Mouse (Mus musculus): ENCODE results near the gene Olfr944. TPM values are rescaled to one million over a fixed set of nuclear protein-coding genes. Genes with fewer than 3 reads are reported as not detected.

The Olfr944 gene
- not detected in 2 replicates for total RNA-seq (2014; fragmentation: Nextera tagmentation)
- 0.12 TPM in 1 of 2 replicates, not detected in the other for total RNA-seq (2017)
- polyA plus RNA-seq (2012), result not detected in 2 replicates

- H3K4me3 ChIP-seq (ENCODE audit: low read depth, low read length), result no peak within 1 kb of the TSS
- H3K9me3 ChIP-seq (replicated peaks), result no peaks in the 10 kb centered on the region
- no peaks in the 10 kb centered on the region for H3K36me3 ChIP-seq (replicated peaks)
- H3K4me1 ChIP-seq (ENCODE audit: insufficient read depth, low read depth, low read length), result no peaks in the 10 kb centered on the region
- no peaks in the 10 kb centered on the region for H3K27me3 ChIP-seq (ENCODE audit: insufficient read depth, low read length)
- DNase-seq (ENCODE audit: low spot score) (no peak), ATAC-seq (ENCODE audit: extremely low read depth, insufficient number of reproducible peaks, low FRiP score, poor library complexity, severe bottlenecking) (no peak)
- no peak for TF ChIP-seq GATA1 (IDR thresholded peaks at IDR 0.05; ENCODE audit: borderline replicate concordance, low read length)
- no peak for TF ChIP-seq TAL1 (conservative IDR thresholded peaks at IDR 0.05; ENCODE audit: low read depth, low read length)
These were observed at the start of gene Olfr944 for GRCm38 (mm10) chr9:39201620-39202019. Olfr944 (plus strand) TSS chr9:39201920.

- no peak overlapping the region for H3K4me3 ChIP-seq (ENCODE audit: low read depth, low read length)
- no peaks in the 10 kb centered on the region for H3K36me3 ChIP-seq (replicated peaks)
- no peaks in the 10 kb centered on the region for H3K27me3 ChIP-seq (ENCODE audit: insufficient read depth, low read length)
- H3K4me1 ChIP-seq (ENCODE audit: insufficient read depth, low read depth, low read length), result no peaks in the 10 kb centered on the region
- no peak for DNase-seq (ENCODE audit: low spot score)
- no peaks in the 10 kb centered on the region for H3K9me3 ChIP-seq (replicated peaks)
- no peak for TF ChIP-seq POLR2AphosphoS5 (IDR thresholded peaks at IDR 0.05; ENCODE audit: insufficient replicate concordance, low read depth, low read length)
- TF ChIP-seq TAL1 (conservative IDR thresholded peaks at IDR 0.05; ENCODE audit: low read depth, low read length), result no peak
- TF ChIP-seq GATA1 (IDR thresholded peaks at IDR 0.05; ENCODE audit: borderline replicate concordance, low read length), result no peak
- TF ChIP-seq GATA2 (IDR thresholded peaks at IDR 0.05; ENCODE audit: borderline replicate concordance, low read depth, low read length), result no peak
- no peak for TF ChIP-seq CTCF (IDR thresholded peaks at IDR 0.05; ENCODE audit: low read depth, low read length)
- no peak for ATAC-seq (ENCODE audit: extremely low read depth, insufficient number of reproducible peaks, low FRiP score, poor library complexity, severe bottlenecking)
These were observed 49.3 kb upstream of the Olfr944 start for GRCm38 (mm10) chr9:39152401-39152800.

- H3K4me1 ChIP-seq (ENCODE audit: insufficient read depth, low read depth, low read length), result no peaks in the 10 kb centered on the region
- no peak for TF ChIP-seq GATA1 (IDR thresholded peaks at IDR 0.05; ENCODE audit: borderline replicate concordance, low read length)
- TF ChIP-seq POLR2AphosphoS5 (IDR thresholded peaks at IDR 0.05; ENCODE audit: insufficient replicate concordance, low read depth, low read length), result no peak
- no peak for TF ChIP-seq CTCF (IDR thresholded peaks at IDR 0.05; ENCODE audit: low read depth, low read length)
- TF ChIP-seq TAL1 (conservative IDR thresholded peaks at IDR 0.05; ENCODE audit: low read depth, low read length), result no peak
- TF ChIP-seq GATA2 (IDR thresholded peaks at IDR 0.05; ENCODE audit: borderline replicate concordance, low read depth, low read length), result no peak
- no peak for ATAC-seq (ENCODE audit: extremely low read depth, insufficient number of reproducible peaks, low FRiP score, poor library complexity, severe bottlenecking)
- DNase-seq (ENCODE audit: low spot score), result no peak
- H3K27me3 ChIP-seq (ENCODE audit: insufficient read depth, low read length), result no peaks in the 10 kb centered on the region
- no peaks in the 10 kb centered on the region for H3K9me3 ChIP-seq (replicated peaks)
- no peaks in the 10 kb centered on the region for H3K36me3 ChIP-seq (replicated peaks)
- H3K4me3 ChIP-seq (ENCODE audit: low read depth, low read length), result no peak within 1 kb of the TSS
These were observed 35.7 kb upstream of the Olfr944 start, which contains the start of gene Olfr943 for GRCm38 (mm10) chr9:39166004-39166403. Olfr943 (plus strand) TSS chr9:39166304.

GRCm38 (mm10) chr9:39249894-39250293 is 48.2 kb downstream of the Olfr944 start, which contains the start of gene Olfr1537:
Olfr1537 (minus strand) TSS chr9:39249994.
- no peaks in the 10 kb centered on the region for H3K4me1 ChIP-seq (ENCODE audit: insufficient read depth, low read depth, low read length)
- no peaks in the 10 kb centered on the region for H3K27me3 ChIP-seq (ENCODE audit: insufficient read depth, low read length)
- H3K9me3 ChIP-seq (replicated peaks), result no peaks in the 10 kb centered on the region
- DNase-seq (ENCODE audit: low spot score) (no peak), ATAC-seq (ENCODE audit: extremely low read depth, insufficient number of reproducible peaks, low FRiP score, poor library complexity, severe bottlenecking) (no peak)
- TF ChIP-seq GATA2 (IDR thresholded peaks at IDR 0.05; ENCODE audit: borderline replicate concordance, low read depth, low read length) (no peak), TAL1 (conservative IDR thresholded peaks at IDR 0.05; ENCODE audit: low read depth, low read length) (no peak), CTCF (IDR thresholded peaks at IDR 0.05; ENCODE audit: low read depth, low read length) (no peak), POLR2AphosphoS5 (IDR thresholded peaks at IDR 0.05; ENCODE audit: insufficient replicate concordance, low read depth, low read length) (no peak), GATA1 (IDR thresholded peaks at IDR 0.05; ENCODE audit: borderline replicate concordance, low read length) (no peak)
- H3K36me3 ChIP-seq (replicated peaks), result no peaks in the 10 kb centered on the region
- H3K4me3 ChIP-seq (ENCODE audit: low read depth, low read length), result no peak within 1 kb of the TSS

Other genes starting within 250 kb of the Olfr944 start
- gene Olfr933, start 229.6 kb upstream of the Olfr944 start, total RNA-seq (2014; fragmentation: Nextera tagmentation), result not detected in 2 replicates
- 0.22 TPM in 1 of 2 replicates, not detected in the other for gene Olfr933, start 229.6 kb upstream of the Olfr944 start, total RNA-seq (2017)
- not detected in 2 replicates for gene Olfr933, start 229.6 kb upstream of the Olfr944 start, polyA plus RNA-seq (2012)
- not detected in 2 replicates for gene Olfr934, start 213.6 kb upstream of the Olfr944 start, total RNA-seq (2014; fragmentation: Nextera tagmentation)
- gene Olfr934, start 213.6 kb upstream of the Olfr944 start, total RNA-seq (2017), result 0.16 TPM in 1 of 2 replicates, not detected in the other
- not detected in 2 replicates for gene Olfr934, start 213.6 kb upstream of the Olfr944 start, polyA plus RNA-seq (2012)
- gene Olfr935, start 202.2 kb upstream of the Olfr944 start, total RNA-seq (2014; fragmentation: Nextera tagmentation), result not detected in 2 replicates
- gene Olfr935, start 202.2 kb upstream of the Olfr944 start, total RNA-seq (2017), result 0.11 TPM in 1 of 2 replicates, not detected in the other
- gene Olfr935, start 202.2 kb upstream of the Olfr944 start, polyA plus RNA-seq (2012), result not detected in 2 replicates
- not detected in 2 replicates for gene Olfr146, start 178.5 kb upstream of the Olfr944 start, total RNA-seq (2014; fragmentation: Nextera tagmentation)
- 0.16 TPM in 1 of 2 replicates, not detected in the other for gene Olfr146, start 178.5 kb upstream of the Olfr944 start, total RNA-seq (2017)
- gene Olfr146, start 178.5 kb upstream of the Olfr944 start, polyA plus RNA-seq (2012), result not detected in 2 replicates
- not detected in 2 replicates for gene Olfr937, start 137.0 kb upstream of the Olfr944 start, total RNA-seq (2014; fragmentation: Nextera tagmentation)
- gene Olfr937, start 137.0 kb upstream of the Olfr944 start, total RNA-seq (2017), result 1.1 TPM in 1 of 2 replicates, not detected in the other
- not detected in 2 replicates for gene Olfr937, start 137.0 kb upstream of the Olfr944 start, polyA plus RNA-seq (2012)
- gene Olfr938, start 123.0 kb upstream of the Olfr944 start, total RNA-seq (2014; fragmentation: Nextera tagmentation), result not detected in 2 replicates
- not detected in 2 replicates for gene Olfr938, start 123.0 kb upstream of the Olfr944 start, total RNA-seq (2017)
- not detected in 2 replicates for gene Olfr938, start 123.0 kb upstream of the Olfr944 start, polyA plus RNA-seq (2012)
- gene Olfr27, start 73.8 kb upstream of the Olfr944 start, total RNA-seq (2014; fragmentation: Nextera tagmentation), result not detected in 2 replicates
- gene Olfr27, start 73.8 kb upstream of the Olfr944 start, total RNA-seq (2017), result 0.33 TPM in 1 of 2 replicates, not detected in the other
- not detected in 2 replicates for gene Olfr27, start 73.8 kb upstream of the Olfr944 start, polyA plus RNA-seq (2012)
- not detected in 2 replicates for gene Olfr943, start 35.6 kb upstream of the Olfr944 start, total RNA-seq (2014; fragmentation: Nextera tagmentation)
- gene Olfr943, start 35.6 kb upstream of the Olfr944 start, total RNA-seq (2017), result under 0.01 and 0.16 TPM in 2 replicates
- gene Olfr943, start 35.6 kb upstream of the Olfr944 start, polyA plus RNA-seq (2012), result not detected in 2 replicates
- gene Olfr1537, start 48.1 kb downstream of the Olfr944 start, total RNA-seq (2014; fragmentation: Nextera tagmentation), result not detected in 2 replicates
- gene Olfr1537, start 48.1 kb downstream of the Olfr944 start, total RNA-seq (2017), result 0.11 and 0.12 TPM in 2 replicates
- not detected in 2 replicates for gene Olfr1537, start 48.1 kb downstream of the Olfr944 start, polyA plus RNA-seq (2012)
- not detected in 2 replicates for gene Olfr945, start 74.9 kb downstream of the Olfr944 start, total RNA-seq (2014; fragmentation: Nextera tagmentation)
- 0.06 TPM in 1 of 2 replicates, not detected in the other for gene Olfr945, start 74.9 kb downstream of the Olfr944 start, total RNA-seq (2017)
- not detected in 2 replicates for gene Olfr945, start 74.9 kb downstream of the Olfr944 start, polyA plus RNA-seq (2012)
- not detected in 2 replicates for gene Olfr948, start 124.1 kb downstream of the Olfr944 start, total RNA-seq (2014; fragmentation: Nextera tagmentation)
- gene Olfr948, start 124.1 kb downstream of the Olfr944 start, total RNA-seq (2017), result under 0.01 and 0.06 TPM in 2 replicates
- not detected in 2 replicates for gene Olfr948, start 124.1 kb downstream of the Olfr944 start, polyA plus RNA-seq (2012)
- gene Olfr951, start 185.5 kb downstream of the Olfr944 start, total RNA-seq (2014; fragmentation: Nextera tagmentation), result not detected in 2 replicates
- gene Olfr951, start 185.5 kb downstream of the Olfr944 start, total RNA-seq (2017), result 0.22 TPM in 1 of 2 replicates, not detected in the other
- not detected in 2 replicates for gene Olfr951, start 185.5 kb downstream of the Olfr944 start, polyA plus RNA-seq (2012)
- gene Olfr952, start 225.2 kb downstream of the Olfr944 start, total RNA-seq (2014; fragmentation: Nextera tagmentation), result not detected in 2 replicates
- not detected in 2 replicates for gene Olfr952, start 225.2 kb downstream of the Olfr944 start, total RNA-seq (2017)
- not detected in 2 replicates for gene Olfr952, start 225.2 kb downstream of the Olfr944 start, polyA plus RNA-seq (2012)

All from G1E (cell line).